Mouse (Mus musculus): ENCODE results near the gene Ticrr. TPM values are rescaled to one million over a fixed set of nuclear protein-coding genes. Genes with fewer than 3 reads are reported as not detected.

Ticrr gene
- polyA plus RNA-seq, 1 experiment: 13.8 TPM

- 3% methylated on average over 46 of the region's 46 CpGs for WGBS
- peak within 1 kb of the TSS; percentile 0; the same call in 1 of the 2 replicates for H3K27ac ChIP-seq (ENCODE audit: control insufficient read depth, insufficient read depth, low read depth, low read length, poor library complexity)
Measured at GRCm38 (mm10) chr7:79742659-79743536, 82.9 kb downstream of the Ticrr start, which contains the start of the genes Pex11a and Wdr93. Pex11a (minus strand) TSS chr7:79743131. Wdr93 (plus strand) TSS chr7:79743163.

DNA sequence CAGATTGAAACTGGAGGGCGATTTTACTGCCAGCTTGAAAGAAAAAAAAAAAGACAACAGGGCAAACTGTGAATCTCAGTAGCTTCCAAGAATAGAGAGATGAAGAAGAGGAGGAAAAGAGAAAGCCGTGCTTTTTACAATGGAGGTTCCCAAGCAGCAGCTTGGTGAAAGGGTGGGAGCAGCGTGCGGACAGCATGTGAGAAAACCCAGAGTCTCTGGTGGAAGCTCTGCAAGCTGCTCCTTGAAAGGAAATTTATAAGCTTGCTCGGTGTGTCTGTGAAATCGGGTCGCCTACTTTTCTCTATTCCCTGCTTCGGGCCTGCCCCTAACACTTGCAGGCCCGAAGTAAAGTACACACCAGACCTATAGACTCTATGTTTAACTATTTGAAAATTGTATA, 84.1 kb downstream of the Ticrr start:
- Histone ChIP-seq H3K4me1 (ENCODE audit: control insufficient read depth, insufficient read depth, low read length) (no peaks in the 10 kb centered on the region; the same call in 1 of the 2 replicates), H3K4me3 (replicated peaks; ENCODE audit: control insufficient read depth, low read depth, low read length) (no peak overlapping the region), H3K27ac (ENCODE audit: control insufficient read depth, insufficient read depth, low read depth, low read length, poor library complexity) (no peak overlapping the region)
- no peak for TF ChIP-seq CTCF (IDR thresholded peaks at IDR 0.05; ENCODE audit: control insufficient read depth, insufficient read depth, low read length)
- no peak for TF ChIP-seq POLR2A (IDR thresholded peaks at IDR 0.05; ENCODE audit: borderline replicate concordance, control insufficient read depth, low read depth, low read length)
- 83% methylated on average over 9 of the region's 9 CpGs for WGBS

More at GRCm38 (mm10) chr7:79742659-79743536, 82.9 kb downstream of the Ticrr start, which contains the start of the genes Pex11a and Wdr93:
- TF ChIP-seq POLR2A (IDR thresholded peaks at IDR 0.05; ENCODE audit: borderline replicate concordance, control insufficient read depth, low read depth, low read length) (no peak), CTCF (IDR thresholded peaks at IDR 0.05; ENCODE audit: control insufficient read depth, insufficient read depth, low read length) (no peak)
- Histone ChIP-seq H3K4me1 (ENCODE audit: control insufficient read depth, insufficient read depth, low read length) (no peaks in the 10 kb centered on the region; the same call in 1 of the 2 replicates), H3K4me3 (replicated peaks; ENCODE audit: control insufficient read depth, low read depth, low read length) (peak within 1 kb of the TSS; percentile 77)

- TF ChIP-seq POLR2A (IDR thresholded peaks at IDR 0.05; ENCODE audit: borderline replicate concordance, control insufficient read depth, low read depth, low read length) (no peak), CTCF (IDR thresholded peaks at IDR 0.05; ENCODE audit: control insufficient read depth, insufficient read depth, low read length) (no peak)
- H3K4me3 ChIP-seq (replicated peaks; ENCODE audit: control insufficient read depth, low read depth, low read length): no peak overlapping the region
- 6% methylated on average over 5 of the region's 5 CpGs for WGBS
- H3K27ac ChIP-seq (ENCODE audit: control insufficient read depth, insufficient read depth, low read depth, low read length, poor library complexity): no peak overlapping the region
- H3K4me1 ChIP-seq (ENCODE audit: control insufficient read depth, insufficient read depth, low read length): no peaks in the 10 kb centered on the region; the same call in 1 of the 2 replicates
Measured at GRCm38 (mm10) chr7:79744585-79744984, 84.6 kb downstream of the Ticrr start.

GRCm38 (mm10) chr7:79747659-79748058, 87.7 kb downstream of the Ticrr start:
- TF ChIP-seq POLR2A (IDR thresholded peaks at IDR 0.05; ENCODE audit: borderline replicate concordance, control insufficient read depth, low read depth, low read length) (no peak), CTCF (IDR thresholded peaks at IDR 0.05; ENCODE audit: control insufficient read depth, insufficient read depth, low read length) (no peak)
- H3K4me3 ChIP-seq (replicated peaks; ENCODE audit: control insufficient read depth, low read depth, low read length): no peak overlapping the region
- no peaks in the 10 kb centered on the region; the same call in 1 of the 2 replicates for H3K4me1 ChIP-seq (ENCODE audit: control insufficient read depth, insufficient read depth, low read length)
- WGBS: 46% methylated on average over 6 of the region's 6 CpGs
- no peak overlapping the region for H3K27ac ChIP-seq (ENCODE audit: control insufficient read depth, insufficient read depth, low read depth, low read length, poor library complexity)

Other genes starting within 250 kb of the Ticrr start
- gene Polg, start 193.8 kb upstream of the Ticrr start, polyA plus RNA-seq (2011; ENCODE audit: insufficient read depth, insufficient read length, low replicate concordance, missing spikeins): 74.2 and 180 TPM in 2 replicates
- not detected in 2 replicates for gene Rhcg, start 42.5 kb upstream of the Ticrr start, polyA plus RNA-seq (2011; ENCODE audit: insufficient read depth, insufficient read length, low replicate concordance, missing spikeins)
- gene Kif7, start 55.5 kb downstream of the Ticrr start, polyA plus RNA-seq (2011; ENCODE audit: insufficient read depth, insufficient read length, low replicate concordance, missing spikeins): 0.29 and 1.00 TPM in 2 replicates
- gene Plin1, start 72.7 kb downstream of the Ticrr start, polyA plus RNA-seq (2011; ENCODE audit: insufficient read depth, insufficient read length, low replicate concordance, missing spikeins): 2.3 TPM in 1 of 2 replicates, not detected in the other
- gene Pex11a, start 82.9 kb downstream of the Ticrr start, polyA plus RNA-seq (2011; ENCODE audit: insufficient read depth, insufficient read length, low replicate concordance, missing spikeins): 3.4 and 4.9 TPM in 2 replicates
- not detected in 2 replicates for gene Wdr93, start 83.0 kb downstream of the Ticrr start, polyA plus RNA-seq (2011; ENCODE audit: insufficient read depth, insufficient read length, low replicate concordance, missing spikeins)
- gene Mesp1, start 133.6 kb downstream of the Ticrr start, polyA plus RNA-seq (2011; ENCODE audit: insufficient read depth, insufficient read length, low replicate concordance, missing spikeins): not detected in 2 replicates
- not detected in 2 replicates for gene Mesp2, start 150.5 kb downstream of the Ticrr start, polyA plus RNA-seq (2011; ENCODE audit: insufficient read depth, insufficient read length, low replicate concordance, missing spikeins)
- 1.0 and 1.2 TPM in 2 replicates for gene Anpep, start 200.9 kb downstream of the Ticrr start, polyA plus RNA-seq (2011; ENCODE audit: insufficient read depth, insufficient read length, low replicate concordance, missing spikeins)